Mouse (Mus musculus): ENCODE measurements at regions not wholly inside any gene's neighbourhood (a gene's known extent, or its start where the extent isn't known, plus 50 kb on each side); places are given as distances from the start of the nearest gene placed in this dataset.

DNA sequence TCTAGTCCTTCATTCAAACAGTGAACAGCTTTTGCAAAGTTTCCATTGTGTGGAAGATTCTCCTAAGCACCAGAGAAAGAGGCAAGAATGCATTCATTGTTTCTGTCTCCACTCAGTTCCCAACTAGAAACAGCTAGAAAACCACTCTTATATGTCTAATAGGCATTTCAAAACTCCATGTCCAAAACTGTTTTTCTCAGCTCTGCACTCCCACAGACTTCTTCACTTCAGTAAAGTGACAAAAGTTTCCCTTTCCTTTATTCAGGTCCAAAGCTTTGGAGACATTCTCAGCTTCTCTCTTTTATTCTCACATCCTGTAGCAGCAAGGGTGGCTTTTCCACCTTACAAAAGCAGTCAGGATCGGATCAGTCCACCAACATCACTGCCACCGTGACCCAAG lies 166.0 kb downstream of the Mreg start:
- no peak for DNase-seq (ENCODE audit: low spot score in 2 of 2)

DNA sequence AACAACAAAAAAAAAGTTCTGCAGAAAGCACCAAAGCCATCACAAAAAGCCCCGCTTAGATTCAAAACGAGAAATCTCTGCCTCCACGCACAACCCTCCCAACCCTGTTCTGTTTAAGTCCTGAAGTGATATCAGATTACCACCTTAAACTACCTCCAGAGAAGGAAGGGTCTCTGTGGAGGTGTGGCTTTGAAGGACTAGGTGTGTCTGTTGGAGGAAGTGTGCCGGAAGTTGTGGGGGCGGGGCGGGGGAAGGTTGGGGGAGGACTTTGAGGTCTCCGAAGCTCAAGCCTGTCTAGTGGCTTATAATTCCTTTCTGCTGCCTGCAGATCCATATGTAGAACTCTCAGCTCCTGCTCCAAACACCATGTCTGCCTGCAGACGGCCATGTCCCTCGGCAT lies 173.6 kb downstream of the Mreg start:
- no peak for DNase-seq (ENCODE audit: low spot score in 2 of 2)

DNA sequence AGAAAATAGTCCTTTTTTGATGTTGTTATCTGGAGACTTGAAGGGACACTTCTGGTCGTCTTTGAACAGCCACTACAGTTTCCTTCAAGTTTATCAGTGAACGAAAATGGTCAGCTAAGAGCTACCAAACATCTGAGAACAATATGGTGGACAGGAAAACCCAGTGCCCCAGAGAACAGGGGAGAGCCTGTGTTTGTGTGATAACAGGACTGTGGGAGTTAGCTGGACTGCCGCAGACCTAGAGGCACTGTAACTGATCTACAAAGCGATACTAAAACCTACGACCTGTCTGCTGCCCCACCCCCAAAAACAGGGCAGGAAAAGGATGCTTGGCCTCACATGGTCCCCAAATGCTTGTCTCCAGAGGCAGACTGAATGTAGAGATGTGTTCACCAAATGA lies 175.5 kb downstream of the Mreg start:
- DNase-seq (ENCODE audit: low spot score in 2 of 2): no peak

DNA sequence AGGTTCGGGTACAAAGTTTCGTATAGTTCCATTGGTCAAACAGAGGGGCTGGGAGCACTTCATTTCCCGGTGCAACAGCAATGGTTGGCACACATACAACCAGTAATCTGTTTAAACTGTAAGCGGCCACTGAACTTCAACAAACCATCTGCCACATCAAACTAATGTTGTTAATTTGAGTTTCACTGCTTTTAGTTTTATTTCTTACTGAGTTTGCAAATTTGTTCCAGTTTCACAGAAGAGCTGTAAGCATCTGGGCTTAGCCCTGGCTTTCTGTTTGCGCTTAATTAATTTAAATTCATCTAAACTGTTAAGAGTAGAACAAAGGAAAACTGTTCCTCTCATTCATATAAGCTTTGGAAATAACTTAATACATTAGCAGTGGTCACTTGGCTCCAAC lies 176.0 kb downstream of the Mreg start:
- DNase-seq (ENCODE audit: low spot score in 2 of 2): no peak

DNA sequence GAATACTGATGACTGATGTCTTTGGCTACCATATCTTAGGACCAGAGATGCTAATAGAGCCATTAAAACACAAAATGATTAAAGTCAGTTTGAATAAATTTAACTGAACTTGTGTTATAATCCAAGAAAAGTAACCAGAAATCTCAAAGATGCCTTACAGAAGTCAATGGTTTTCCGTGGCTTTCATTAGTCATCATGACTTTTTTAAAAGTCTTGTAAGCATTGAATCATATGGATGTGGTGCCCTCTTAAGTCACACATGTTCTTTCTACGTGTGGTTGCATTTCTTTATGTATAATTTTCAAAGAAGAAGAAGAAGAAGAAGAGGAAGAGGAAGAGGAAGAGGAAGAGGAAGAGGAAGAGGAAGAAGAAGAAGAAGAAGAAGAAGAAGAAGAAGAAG lies 178.2 kb downstream of the Mreg start:
- DNase-seq (ENCODE audit: low spot score in 2 of 2): no peak

DNA sequence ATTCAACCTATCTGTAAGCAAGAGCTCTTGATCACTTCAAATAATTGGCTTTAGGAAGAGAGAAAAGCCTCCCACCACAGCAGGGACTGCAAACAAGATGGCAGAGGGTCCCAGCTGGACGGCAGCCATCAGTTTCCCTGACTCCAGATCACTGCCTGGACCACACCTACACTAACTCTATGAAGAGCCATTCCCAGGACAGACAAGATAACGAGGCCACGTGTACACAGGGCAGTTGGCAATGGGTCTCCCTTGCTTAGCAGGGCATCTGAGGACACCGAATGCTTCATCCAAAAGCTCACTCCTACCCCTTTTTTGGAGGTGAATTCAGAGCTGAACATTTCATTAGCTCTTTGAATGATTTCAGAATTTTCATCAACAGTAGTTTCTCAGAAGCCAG lies 179.9 kb downstream of the Mreg start:
- DNase-seq (ENCODE audit: low spot score in 2 of 2): no peak

DNA sequence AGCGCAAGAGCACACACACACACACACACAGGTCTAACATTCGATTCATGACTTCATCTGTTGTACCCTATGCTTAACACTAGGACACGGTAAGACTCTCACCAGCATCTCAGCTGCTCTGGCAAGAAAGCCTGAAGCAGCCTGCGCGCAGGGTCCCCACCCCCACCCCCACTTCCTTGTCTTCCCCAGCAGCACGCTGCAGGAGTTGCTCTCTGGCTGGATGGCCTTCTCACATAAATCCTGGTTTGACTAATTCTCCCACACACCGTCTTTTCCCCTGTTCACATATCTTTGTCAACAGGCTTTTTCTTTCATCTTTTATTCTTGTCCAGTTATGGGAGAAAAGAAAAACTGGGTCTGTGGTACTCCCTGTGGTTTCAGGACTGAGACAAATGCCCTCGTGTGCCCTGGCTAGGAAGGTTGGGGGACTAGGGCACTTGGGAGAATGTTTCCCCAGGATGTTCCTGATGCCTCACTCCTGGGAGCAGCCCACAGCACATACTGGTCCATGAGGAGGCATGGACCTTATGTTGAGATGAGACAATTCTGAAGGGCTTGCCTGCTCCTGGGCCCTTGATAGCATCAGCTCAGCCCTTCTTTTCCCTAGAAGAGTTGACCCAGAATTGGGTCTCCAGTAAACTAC lies 181.2 kb downstream of the Mreg start:
- no peak for DNase-seq (ENCODE audit: low spot score in 2 of 2)

DNA sequence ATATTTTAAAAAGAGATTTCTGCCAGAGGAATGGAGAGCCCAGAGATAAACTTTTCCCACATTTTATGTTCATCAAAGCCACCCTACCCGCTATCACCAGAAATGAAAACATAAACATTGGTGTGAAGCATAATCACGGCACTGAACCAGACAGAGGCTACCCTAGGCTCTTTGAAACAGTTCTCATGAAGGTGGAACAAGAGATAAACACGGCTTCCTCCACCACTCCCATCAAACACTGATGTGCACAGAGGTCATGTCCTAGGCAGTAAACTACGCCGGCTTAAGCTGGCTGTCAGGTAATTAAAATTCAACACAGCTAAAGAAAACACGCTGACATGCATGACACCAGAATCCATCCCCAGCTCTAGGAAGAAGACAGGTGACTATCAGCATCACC lies 182.5 kb downstream of the Mreg start:
- no peak for DNase-seq (ENCODE audit: low spot score in 2 of 2)

DNA sequence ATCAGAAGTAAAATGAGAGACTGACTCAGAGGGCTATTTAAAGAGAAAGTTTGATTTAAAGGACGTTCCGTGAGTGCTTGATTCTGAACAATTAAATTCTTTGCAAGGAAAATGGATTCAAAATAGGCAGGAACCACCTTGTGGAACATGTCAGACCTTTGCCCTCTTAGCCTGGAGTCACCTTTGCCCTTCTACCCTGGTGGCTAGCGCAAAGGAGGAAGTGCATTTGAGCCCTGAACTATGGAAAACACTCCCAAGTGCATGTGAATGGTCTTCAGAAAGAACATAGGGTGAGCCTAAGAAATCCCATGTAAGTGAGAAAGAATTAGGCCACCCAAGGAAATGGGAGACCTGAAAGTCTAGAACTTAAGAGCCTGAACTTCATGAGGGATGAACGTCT lies 185.2 kb downstream of the Mreg start:
- DNase-seq (ENCODE audit: low spot score in 2 of 2): no peak

DNA sequence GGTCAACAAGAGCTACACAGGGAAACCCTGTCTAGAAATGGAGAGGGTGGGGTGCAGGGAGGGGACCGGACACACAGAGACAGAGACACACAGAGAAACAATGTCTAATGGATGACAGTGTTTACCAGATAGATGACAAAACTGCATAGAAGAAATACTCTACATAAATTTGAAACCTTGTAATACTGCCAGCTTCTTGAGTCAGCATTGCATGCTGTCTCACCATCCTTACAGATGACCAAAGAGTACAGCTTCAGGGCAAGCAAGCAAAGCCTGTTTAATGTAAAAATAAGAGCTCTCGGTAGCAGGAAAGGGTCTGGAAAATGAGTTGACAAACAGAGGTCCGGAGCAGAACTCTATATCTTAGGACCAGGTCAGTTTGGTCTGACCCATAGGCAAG lies 189.5 kb downstream of the Mreg start:
- DNase-seq (ENCODE audit: low spot score in 2 of 2): no peak

DNA sequence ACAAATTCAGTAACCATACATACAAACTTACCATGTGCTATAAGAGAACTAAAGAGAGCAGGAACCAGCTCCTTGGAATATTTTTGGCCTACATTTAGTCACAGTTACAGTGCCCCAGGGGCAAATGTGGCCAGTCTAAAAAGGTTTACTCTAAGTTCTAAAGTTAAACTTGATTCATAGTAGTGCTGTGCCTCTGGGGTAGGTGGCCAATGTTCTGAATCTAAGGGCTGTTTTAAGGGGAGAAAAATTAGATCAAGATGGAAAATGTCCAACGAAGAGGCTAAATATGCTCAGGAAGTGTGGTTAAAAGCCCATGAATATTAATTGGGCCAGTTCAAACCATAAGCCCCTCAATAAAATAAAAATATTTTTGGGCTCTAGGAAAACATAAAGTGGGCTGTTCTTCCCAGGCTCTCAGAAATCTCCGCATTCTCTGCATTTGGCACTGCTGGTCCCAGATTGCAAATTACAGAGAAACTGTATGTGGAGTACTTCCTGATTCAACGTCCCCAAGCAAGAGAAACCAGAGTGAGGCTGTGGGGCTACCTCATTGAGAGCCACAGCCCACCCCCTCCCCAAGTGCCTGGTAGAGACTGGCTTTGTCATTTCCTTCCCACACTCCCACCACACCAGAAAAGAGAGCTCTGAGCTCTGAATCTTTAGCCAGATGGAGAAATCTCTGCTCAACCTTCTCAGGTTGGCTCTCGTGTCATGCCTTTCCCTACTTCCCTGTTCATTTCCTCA lies 193.5 kb downstream of the Mreg start:
- DNase-seq (ENCODE audit: low spot score in 2 of 2): no peak

DNA sequence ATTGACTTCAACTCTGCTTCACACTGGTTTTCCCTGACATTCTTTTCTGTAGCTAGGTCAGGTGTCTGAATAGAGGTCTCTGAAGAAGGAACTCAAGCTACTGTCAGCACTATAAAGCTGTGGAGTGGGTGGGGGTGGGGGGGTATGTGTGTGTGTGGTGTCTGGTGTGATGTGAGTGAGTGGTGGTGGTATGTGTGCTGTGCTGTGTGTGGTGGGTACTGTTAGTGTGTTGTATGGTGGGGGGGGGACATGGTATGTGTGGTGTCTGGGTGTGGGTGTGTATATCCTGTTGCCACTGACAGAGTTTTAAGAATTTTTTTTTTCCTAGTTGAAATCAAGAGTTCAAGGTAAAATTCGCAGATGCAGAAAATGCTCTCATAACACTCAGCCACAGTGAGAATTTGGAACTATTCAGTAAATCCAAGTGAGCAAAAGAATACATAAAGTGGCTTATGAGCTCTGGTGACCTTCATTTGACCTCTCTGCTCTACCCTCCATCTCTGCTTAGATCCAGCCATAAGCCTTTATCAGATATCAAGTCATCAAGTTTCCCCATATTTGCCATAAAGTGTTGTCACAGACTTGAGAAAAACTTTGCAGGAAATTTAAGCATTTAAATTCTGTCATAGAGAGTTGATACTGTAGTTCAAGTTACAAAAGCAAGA lies 194.2 kb downstream of the Mreg start:
- DNase-seq (ENCODE audit: low spot score in 2 of 2): no peak

DNA sequence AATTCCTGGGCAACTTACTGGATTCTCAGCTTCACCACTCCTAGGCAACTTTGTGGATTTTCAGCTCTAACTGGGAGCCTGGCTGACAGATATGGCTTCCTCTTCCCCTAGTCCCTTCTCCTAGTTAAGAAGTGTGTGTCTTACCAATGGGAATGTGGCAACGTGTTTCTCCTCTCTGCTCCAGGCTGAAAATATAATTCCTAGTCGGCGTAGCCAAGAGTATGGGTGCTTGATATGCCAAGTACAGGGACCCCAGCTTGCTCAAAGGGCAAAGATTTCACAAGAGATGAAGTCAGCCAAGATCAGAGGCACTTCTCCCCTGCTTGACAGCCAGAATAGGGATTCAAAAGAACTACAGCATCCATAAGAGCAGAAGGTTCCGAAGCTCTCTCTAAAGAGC lies 196.6 kb downstream of the Mreg start:
- DNase-seq (ENCODE audit: low spot score in 2 of 2): no peak

DNA sequence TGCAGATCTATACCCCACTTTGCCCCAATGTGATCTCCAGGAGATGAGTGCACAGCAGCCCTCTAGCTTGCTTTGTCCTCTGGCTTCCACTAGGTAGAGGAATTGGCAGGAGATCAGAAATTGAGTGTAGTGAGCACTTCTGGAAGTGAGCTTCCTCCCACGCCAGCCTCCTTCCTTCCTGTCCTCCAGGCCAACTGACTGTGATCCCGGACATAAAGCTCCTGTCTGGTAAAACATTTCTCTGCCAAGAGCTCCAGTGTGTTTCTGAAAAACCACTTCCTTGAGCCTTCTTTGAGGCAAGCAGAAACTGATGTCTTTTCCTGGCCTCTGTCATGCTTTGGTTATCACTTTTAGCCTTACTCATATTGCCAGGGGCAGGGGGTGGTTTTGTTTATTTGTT lies 197.5 kb downstream of the Mreg start:
- no peak for DNase-seq (ENCODE audit: low spot score in 2 of 2)

DNA sequence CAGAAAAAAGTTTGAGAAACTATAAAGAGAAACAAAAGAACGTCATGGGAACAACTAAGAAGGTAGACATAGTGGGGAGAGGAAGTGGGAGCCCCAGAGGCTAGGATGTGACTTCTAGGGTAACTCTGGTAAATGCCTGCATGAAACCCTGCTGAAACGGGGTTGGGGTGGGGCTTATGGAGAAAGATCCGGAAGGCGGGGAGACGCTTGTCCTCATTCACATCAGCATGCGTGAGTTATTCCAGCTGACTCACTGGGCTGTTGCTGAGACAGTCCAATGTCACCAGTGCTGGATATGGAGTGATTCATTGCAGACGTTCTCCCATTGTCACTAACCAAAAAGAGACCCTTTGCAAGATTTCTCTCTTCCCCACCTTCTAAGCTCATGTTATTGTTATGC lies 198.2 kb downstream of the Mreg start:
- no peak for DNase-seq (ENCODE audit: low spot score in 2 of 2)

DNA sequence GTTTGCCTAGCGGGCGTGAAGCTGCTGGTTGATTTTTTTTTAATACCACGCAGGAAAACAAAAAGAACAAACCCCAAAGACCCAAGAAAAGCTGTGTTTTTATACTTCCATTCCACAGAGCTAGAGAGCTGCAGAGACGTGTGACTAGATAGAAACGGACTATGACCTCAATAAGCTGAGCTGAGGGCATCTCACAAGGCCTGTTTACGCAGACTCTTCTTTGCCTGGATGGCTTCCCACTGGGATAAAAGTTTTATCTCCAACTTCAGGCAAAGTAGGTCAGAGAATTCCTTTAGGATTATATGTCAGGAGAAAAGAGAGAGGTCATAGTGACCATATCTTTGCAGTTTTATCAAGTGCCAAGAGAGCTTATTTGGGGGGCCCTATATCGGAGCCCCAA lies 199.4 kb downstream of the Mreg start:
- no peak for DNase-seq (ENCODE audit: low spot score in 2 of 2)

DNA sequence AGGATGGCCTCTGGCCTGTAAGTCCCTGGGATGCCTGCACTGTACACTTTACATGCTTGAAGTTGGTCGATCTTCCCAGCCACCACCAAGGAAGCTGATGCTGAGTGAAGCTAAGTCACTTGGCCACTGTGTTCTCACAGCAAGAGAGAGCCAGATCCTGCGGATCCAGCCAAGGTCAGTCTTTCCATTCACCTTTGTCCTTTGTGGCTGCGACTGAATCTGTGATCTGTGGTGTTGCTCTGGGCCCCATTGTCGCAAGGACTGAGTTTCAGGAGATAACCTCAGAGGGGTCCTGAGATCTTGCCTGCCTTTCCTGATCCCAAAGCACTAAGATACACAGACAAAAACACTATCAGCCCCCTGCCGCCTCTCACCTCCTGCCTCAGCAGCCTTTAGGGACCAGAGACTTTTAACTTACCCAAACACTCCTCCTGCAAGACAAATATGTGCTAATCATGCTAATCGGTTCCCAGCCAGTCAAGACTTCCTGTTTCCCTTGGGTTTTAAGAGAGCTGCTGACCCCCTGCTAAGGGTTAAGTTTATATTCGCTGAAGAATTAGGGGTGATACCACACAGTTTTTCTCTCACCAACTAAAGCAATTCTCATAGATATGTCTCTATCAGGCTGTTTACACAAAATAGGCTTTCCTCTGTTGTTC lies 202.7 kb downstream of the Mreg start:
- DNase-seq (ENCODE audit: low spot score in 2 of 2): no peak

DNA sequence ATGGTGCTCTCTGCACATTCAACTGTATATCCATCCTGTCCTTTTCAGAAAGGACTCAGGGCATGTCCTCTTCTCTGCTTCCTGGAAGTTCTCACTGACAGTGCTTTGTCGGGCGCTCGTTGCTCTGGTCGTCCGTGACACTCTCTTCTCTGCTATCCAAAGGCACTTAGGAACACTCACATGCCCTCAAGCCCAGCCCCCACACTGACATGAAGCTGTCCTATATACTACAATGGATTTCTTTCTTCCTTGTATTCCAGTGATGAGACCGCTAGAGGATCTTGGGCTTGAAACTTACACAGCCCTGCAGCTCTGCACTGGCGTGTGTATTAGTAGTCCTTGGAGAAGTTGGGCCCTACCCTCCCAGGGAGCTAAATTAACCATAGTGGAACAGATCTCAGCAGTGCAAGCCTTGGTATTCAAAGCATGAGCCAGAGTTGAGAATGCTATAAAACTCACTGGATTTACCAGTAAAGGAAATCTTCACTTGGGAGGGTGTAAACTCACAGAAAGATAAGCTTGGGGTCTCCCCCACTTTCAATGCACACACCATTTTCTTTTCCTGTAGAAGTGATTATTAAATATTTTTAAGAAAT lies 205.3 kb downstream of the Mreg start:
- no peak for DNase-seq (ENCODE audit: low spot score in 2 of 2)

DNA sequence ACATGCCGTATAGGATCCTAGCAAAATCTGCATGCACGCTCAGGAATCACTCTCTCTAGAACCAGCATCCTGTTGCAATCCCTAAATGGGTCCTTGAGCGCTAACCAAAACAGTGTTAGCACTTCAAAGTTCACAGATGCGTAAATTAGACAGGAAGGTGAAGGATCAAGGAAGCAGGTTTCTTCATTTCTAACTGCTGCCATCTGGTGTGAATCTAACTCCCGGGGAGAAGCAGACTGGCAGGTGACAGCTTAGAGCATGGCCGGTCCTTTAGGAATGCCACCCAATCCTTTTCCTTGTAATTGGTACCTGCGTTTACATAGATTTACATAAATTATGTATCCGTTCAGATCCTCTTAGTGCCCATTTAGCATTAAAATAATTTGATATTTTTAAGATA lies 206.2 kb downstream of the Mreg start:
- DNase-seq (ENCODE audit: low spot score in 2 of 2): no peak

DNA sequence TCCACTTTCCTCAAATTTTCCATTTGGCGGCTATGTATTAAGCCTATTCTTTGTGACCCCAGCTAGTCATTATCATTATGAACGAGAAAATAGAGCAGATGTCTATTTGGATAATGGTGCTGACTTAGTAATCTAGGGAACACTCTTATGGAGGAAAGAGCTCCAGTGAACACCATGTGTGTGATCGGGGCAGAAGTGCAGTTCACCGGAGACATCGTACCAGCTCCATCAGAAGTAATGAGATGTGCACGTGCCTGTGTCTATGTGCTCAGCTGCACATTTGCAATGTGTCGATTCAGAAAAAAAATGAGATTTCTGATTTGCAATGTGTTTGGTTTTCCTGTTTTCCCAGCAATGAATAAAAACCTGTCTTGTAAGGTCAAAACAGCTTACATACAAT lies 206.6 kb downstream of the Mreg start:
- no peak for DNase-seq (ENCODE audit: low spot score in 2 of 2)

DNA sequence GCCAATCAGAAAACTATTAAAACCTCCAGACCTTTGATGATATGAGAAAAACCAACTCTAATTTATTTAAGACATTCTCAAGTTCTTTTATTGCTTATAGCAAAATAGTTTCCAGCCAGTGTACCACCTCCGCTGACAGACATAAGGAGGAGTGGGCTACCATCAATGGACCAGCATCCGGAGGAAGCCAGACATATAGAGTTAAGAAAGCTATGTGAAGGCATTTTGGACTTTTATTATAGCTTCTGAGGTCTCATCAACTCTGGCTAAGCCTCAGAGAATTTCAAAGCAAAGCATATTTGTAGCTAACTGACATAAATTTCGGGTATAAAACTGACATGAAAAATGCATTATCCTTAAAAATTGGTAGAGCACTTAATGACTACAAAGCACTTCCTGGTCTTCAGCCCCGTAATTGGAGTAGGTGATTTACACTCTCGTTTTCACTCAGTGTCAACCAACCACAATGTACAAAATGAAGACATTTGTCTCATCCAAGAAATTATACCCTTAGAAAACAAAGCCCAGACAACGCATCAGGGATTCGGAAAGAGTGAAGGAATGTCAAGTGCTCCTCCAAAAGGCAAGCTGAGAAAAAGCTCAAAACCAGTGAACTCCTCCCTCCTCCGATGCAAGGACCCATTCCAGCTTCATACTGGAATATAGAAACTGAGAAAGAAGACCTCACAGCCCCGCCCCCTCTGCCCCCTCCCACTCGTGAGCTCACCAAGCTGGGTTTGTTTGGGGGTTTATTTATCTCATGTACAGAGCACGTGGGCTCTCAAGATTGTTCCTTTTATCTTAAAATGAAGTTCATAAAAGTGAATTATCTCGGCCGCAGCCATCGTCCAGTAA lies 208.5 kb downstream of the Mreg start:
- DNase-seq (ENCODE audit: low spot score in 2 of 2): no peak
